Mouse (Mus musculus) embryonic facial prominence, embryonic 13.5 days (tissue): ENCODE data around the gene Gpam. TPM values are rescaled to one million over a fixed set of nuclear protein-coding genes. Genes with fewer than 3 reads are reported as not detected.
A peak's percentile ranks its signal among the peaks of the same experiment; 100 is the strongest.

ENCODE experiments used
- ATAC-seq: fragments of 200-750 bp; cut with Nextera tagmentation; 2 replicates; pipeline ENCODE4 v1.8.0; 2017; ENCODE audit warnings: low read depth; ENCODE audit not compliant: insufficient number of reproducible peaks, insufficient read depth, low FRiP score, low TSS enrichment
- H3K27ac ChIP-seq: fragments of 300-500 bp; sonication (generic); 2 replicates; pipeline ENCODE4 v1.5.1; 2015; ENCODE audit warnings: moderate library complexity, mild to moderate bottlenecking, inconsistent platforms
- H3K27me3 ChIP-seq: fragments of 300-500 bp; sonication (generic); 2 replicates; pipeline ENCODE4 v1.6.1; 2015; ENCODE audit warnings: mild to moderate bottlenecking, inconsistent platforms
- H3K36me3 ChIP-seq: fragments of 300-500 bp; sonication (generic); 2 replicates; pipeline ENCODE4 v1.6.1; 2015; ENCODE audit warnings: mild to moderate bottlenecking, inconsistent platforms
- H3K4me1 ChIP-seq: fragments of 300-500 bp; sonication (generic); 2 replicates; pipeline ENCODE4 v1.6.1; 2015; ENCODE audit warnings: inconsistent platforms
- H3K4me2 ChIP-seq: fragments of 300-500 bp; sonication (generic); 2 replicates; pipeline ENCODE4 v1.6.1; 2015; ENCODE audit warnings: moderate library complexity, mild to moderate bottlenecking, inconsistent platforms
- H3K4me3 ChIP-seq: fragments of 300-500 bp; sonication (generic); 2 replicates; pipeline ENCODE4 v1.5.1; 2015; ENCODE audit warnings: mild to moderate bottlenecking, inconsistent platforms
- H3K9ac ChIP-seq: fragments of 300-500 bp; sonication (generic); 2 replicates; pipeline ENCODE4 v1.6.1; 2015; ENCODE audit warnings: mild to moderate bottlenecking, inconsistent platforms
- H3K9me3 ChIP-seq: fragments of 300-500 bp; sonication (generic); 2 replicates; pipeline ENCODE4 v1.6.1; 2016; ENCODE audit warnings: inconsistent platforms
- WGBS: fragments of 180-500 bp; shearing (Covaris S2); methylation state at CpG from one replicate; pipeline ENCODE4 v1.1.7; 2015; ENCODE audit warnings: mixed read lengths; 5-methylcytosine and 5-hydroxymethylcytosine counted together
- polyA plus RNA-seq: library from polyadenylated mRNA; unstranded; fragments of >200 nt; fragmentation: Nextera tagmentation; extraction: Ambion mirVana; gene quantifications from 2 replicates; pipeline ENCODE4 v1.2.1, GENCODE M21; 2015

The Gpam gene
- polyA plus RNA-seq, 1 experiment from 2014 or later = 14.0 TPM

DNA sequence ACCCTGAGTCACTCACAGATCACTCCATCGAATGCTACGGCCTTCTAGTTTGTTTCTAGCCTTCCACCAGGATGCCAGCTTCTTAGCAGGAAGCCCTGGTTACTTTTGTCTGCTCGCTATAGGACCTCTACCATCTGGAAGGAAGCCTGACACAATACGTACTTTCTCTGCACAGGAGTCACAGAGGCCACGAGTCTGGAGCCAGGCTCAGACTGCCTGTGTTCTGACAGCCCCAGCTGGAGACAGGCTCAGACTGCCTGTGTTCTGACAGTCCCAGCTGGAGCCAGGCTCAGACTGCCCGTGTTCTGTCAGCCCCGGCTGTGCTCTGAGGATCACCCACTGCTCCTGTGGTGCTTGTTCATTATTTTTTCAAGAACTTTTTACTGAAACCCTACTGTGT, 10.8 kb upstream of the Gpam start:
- Histone ChIP-seq H3K4me2 (no peak overlapping the region), H3K36me3 (no peaks in the 10 kb centered on the region), H3K27me3 (no peaks in the 10 kb centered on the region), H3K9ac (no peak overlapping the region), H3K27ac (no peak overlapping the region), H3K9me3 (no peaks in the 10 kb centered on the region), H3K4me3 (no peak overlapping the region), H3K4me1 (peaks cover 2% of the 10 kb centered on the region; the same call in 1 of the 2 replicates)
- ATAC-seq = no peak
- 35% methylated on average over 7 of the region's 7 CpGs for WGBS

DNA sequence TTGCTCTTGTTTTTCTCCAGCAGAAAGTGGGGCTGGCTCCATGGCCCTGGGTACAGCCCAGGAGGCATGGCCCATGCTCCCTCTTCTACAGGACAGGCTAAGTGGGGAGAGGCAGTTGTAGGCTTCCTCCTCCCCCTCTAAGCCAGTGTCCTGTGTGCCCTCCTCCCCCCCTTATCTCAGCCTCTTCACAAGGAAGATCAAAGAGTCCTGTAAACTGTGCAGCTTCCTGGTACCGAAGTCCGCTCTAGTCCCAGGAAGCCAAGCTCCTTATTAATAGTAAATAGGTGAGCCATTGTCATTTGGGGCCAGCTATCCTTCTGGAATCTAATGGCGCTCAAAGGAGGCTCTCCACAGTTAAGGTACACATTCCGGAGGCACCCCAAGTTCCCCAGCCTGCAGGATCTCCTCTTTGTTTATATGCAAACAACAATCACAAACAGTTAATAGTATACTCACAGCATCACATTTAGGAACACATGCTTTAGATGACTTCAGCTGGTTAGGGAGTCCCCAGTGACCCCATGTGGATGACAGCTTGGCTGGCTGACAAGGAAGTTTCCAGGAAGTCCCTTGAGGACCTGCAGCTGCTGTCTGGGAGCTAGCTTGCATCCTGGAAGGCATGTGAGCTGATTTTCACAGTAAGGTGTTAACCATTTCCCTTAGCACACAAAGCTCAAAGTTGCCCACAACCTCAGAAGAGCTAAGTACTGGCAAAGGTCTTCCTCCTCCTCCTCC, 9.8 kb upstream of the Gpam start:
- 72% methylated on average over 4 of the region's 4 CpGs for WGBS
- Histone ChIP-seq H3K27ac (no peak overlapping the region), H3K4me2 (no peak overlapping the region), H3K4me3 (no peak overlapping the region), H3K9me3 (no peaks in the 10 kb centered on the region), H3K9ac (no peak overlapping the region), H3K4me1 (no peaks in the 10 kb centered on the region), H3K36me3 (no peaks in the 10 kb centered on the region), H3K27me3 (no peaks in the 10 kb centered on the region)
- no peak for ATAC-seq

DNA sequence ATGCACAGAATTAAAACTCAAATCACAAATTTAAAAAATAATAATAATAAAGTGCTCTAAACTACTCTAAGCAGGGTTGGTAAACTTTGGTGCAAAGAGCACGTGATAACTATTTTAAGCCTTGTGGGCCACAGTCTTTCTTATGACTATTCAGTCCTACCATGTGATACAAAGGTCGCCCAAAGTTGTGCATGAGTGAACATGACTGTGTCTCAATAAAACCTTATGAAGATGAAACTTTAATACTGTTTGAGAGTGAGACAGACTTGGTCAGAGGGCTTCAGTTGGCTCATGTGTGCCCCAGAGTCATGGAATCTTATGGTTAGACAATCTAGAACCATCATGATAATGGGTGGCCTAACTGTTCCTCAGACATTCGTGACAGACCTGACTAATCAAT, 8.9 kb upstream of the Gpam start:
- no peaks in the 10 kb centered on the region for H3K27me3 ChIP-seq
- no peak overlapping the region for H3K9ac ChIP-seq
- H3K9me3 ChIP-seq = no peaks in the 10 kb centered on the region
- no peak overlapping the region for H3K4me3 ChIP-seq
- no peaks in the 10 kb centered on the region for H3K36me3 ChIP-seq
- 90% methylated on average over 3 of the region's 3 CpGs for WGBS
- H3K4me2 ChIP-seq = no peak overlapping the region
- ATAC-seq = no peak
- no peaks in the 10 kb centered on the region for H3K4me1 ChIP-seq
- H3K27ac ChIP-seq = no peak overlapping the region

DNA sequence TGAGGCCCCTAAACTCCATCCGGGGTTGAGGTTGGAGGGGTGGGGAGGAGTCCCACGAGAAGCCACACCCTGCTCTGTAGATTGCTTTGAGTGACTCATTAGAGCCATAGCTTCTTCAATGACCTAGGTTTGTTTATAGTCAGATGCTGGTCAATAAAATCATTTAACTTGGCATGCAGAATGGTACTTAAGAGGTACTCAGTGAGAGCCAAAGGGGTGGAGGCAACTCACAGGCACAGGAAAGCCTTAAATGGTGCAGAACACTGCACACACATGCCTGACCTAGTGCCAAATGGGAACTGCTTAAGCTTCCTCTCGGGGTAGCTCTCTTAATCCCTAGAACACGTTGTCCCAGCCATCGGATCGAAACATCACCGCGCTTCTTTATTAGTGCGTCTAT, 7.5 kb upstream of the Gpam start:
- 80% methylated on average over 9 of the region's 9 CpGs for WGBS
- no peak overlapping the region for H3K4me2 ChIP-seq
- no peak overlapping the region for H3K27ac ChIP-seq
- H3K4me1 ChIP-seq = no peaks in the 10 kb centered on the region
- no peaks in the 10 kb centered on the region for H3K9me3 ChIP-seq
- H3K9ac ChIP-seq = no peak overlapping the region
- H3K36me3 ChIP-seq = no peaks in the 10 kb centered on the region
- H3K4me3 ChIP-seq = no peak overlapping the region
- H3K27me3 ChIP-seq = no peaks in the 10 kb centered on the region
- no peak for ATAC-seq

DNA sequence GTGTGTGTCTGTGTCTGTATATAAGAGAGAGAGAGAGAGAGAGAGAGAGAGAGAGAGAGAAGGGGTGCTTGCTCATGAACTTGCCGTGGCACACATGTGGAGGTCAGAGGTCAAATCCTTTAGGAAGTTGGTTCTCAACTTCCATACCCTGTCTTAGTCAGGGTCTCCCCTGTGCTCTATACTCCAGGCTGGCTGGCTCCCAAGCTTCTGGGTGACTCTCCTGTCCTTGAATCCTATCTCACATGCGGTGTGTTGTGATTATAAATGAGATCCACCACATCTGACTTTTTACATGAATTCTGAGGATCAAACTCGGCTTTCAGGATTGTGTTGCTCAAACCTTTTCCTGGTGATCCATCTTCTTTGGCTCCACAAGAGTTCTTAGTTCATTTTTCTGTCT, 5.4 kb upstream of the Gpam start:
- Histone ChIP-seq H3K4me1 (no peaks in the 10 kb centered on the region), H3K9me3 (no peaks in the 10 kb centered on the region), H3K9ac (no peak overlapping the region), H3K27ac (no peak overlapping the region), H3K4me3 (no peak overlapping the region), H3K27me3 (no peaks in the 10 kb centered on the region), H3K4me2 (no peak overlapping the region), H3K36me3 (no peaks in the 10 kb centered on the region)
- WGBS = 80% methylated on average over 3 of the region's 3 CpGs
- no peak for ATAC-seq

DNA sequence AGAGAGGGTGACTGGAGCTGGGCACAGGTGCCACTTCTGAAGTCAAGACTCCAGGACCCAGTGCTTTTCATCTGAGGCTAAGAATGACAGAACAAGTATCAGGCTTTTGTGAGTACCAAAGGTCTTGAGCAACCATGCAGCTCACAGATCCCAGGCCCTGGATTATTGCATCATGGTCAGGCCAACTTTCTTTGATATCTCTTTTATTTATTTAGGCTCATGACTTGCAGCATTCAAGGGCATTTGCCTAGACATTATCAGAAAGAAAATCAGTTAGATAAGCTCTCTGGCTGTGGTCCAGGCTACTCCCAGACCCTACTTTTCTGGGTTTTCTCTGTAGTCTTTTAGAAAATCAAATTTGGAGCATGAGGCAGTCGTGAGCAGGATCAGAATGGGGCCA, 4.7 kb upstream of the Gpam start:
- 58% methylated on average over 1 of the region's 1 CpGs for WGBS
- no peaks in the 10 kb centered on the region for H3K9me3 ChIP-seq
- no peak overlapping the region for H3K4me2 ChIP-seq
- H3K27ac ChIP-seq = no peak overlapping the region
- no peak for ATAC-seq
- H3K27me3 ChIP-seq = no peaks in the 10 kb centered on the region
- no peaks in the 10 kb centered on the region for H3K4me1 ChIP-seq
- H3K4me3 ChIP-seq = no peak overlapping the region
- no peaks in the 10 kb centered on the region for H3K36me3 ChIP-seq
- no peak overlapping the region for H3K9ac ChIP-seq

DNA sequence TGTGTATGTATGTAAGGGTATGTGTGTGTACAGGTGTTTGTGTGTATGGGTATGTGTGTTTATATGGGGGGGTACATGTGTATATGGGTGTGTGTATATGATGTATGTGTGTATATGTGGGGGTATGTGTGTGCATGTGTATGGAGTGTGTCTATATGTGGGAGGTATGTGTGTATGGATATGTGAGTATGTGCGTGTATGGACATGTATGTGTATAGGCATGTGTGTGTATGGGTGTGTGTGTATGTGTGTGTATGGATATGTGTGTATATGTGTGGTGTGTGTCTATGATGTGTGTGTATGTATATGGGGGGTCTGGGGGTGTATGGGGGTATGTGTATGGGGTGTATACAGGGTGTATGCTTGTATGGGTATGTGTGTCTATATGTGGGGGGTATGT, 1.4 kb upstream of the Gpam start:
- no peaks in the 10 kb centered on the region for H3K36me3 ChIP-seq
- H3K9me3 ChIP-seq = no peaks in the 10 kb centered on the region
- peaks cover under 1% of the 10 kb centered on the region; the same call in 1 of the 2 replicates for H3K4me1 ChIP-seq
- WGBS = 94% methylated on average over 1 of the region's 1 CpGs
- H3K4me3 ChIP-seq = no peak overlapping the region
- no peak overlapping the region for H3K4me2 ChIP-seq
- no peak overlapping the region for H3K9ac ChIP-seq
- ATAC-seq = 0 out of 2 replicates have a peak, but pooled peaks have one; percentile 20
- H3K27ac ChIP-seq = no peak overlapping the region
- H3K27me3 ChIP-seq = no peaks in the 10 kb centered on the region

DNA sequence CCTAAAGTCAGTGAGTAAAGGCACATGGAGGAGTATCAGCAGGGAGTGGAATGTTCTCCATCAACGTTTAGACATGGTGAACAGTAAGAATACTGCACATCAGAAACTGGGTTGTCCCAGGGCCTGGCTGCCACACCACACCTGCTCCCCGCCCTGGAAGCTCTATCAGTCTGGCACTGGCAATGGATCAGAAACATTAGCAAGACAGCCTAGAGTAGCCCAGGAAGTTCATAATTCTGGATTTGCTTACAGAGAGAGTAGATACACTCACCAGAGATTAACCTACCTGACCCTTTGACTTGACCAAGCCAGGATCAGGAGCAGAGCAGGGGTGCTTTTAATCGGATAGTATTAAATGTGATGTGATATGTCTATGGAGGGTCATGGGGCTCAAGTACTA, 1.6 kb downstream of the Gpam start:
- peaks cover 10% of the 10 kb centered on the region for H3K4me1 ChIP-seq
- H3K27me3 ChIP-seq = no peaks in the 10 kb centered on the region
- no peaks in the 10 kb centered on the region for H3K9me3 ChIP-seq
- no peak overlapping the region for H3K4me2 ChIP-seq
- H3K36me3 ChIP-seq = no peaks in the 10 kb centered on the region
- no peak overlapping the region for H3K9ac ChIP-seq
- H3K27ac ChIP-seq = no peak overlapping the region
- no peak overlapping the region for H3K4me3 ChIP-seq
- ATAC-seq = no peak
- WGBS = 84% methylated on average over 3 of the region's 3 CpGs

DNA sequence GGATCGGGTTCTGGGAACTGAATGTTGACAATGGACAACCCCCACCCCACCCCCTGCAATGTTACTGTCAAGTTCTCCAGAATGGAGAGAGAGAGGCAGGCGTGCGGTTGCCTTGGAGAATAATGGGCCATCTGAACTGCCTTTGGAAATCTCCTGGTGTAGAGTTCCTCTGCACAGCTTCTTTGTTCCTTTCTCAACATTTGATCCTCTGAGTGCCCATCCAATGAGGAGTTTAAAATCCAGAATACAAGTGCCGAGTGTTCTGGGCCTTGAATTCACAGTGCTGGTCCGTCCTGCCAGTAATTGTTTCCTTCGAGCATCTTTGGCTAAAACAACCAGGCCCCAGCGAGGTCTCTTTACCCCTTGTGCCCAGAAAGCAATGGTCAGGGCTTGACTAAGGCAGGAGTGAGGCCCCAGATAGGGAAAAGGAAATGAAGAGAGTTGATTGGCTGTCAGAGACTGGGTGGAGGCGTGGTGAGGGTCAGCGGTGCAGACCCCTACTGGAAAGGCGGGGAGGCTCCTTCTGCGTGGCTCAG, 4.0 kb downstream of the Gpam start:
- H3K9ac ChIP-seq = no peak overlapping the region
- ATAC-seq = no peak
- H3K27ac ChIP-seq = no peak overlapping the region
- H3K4me2 ChIP-seq = no peak overlapping the region
- 58% methylated on average over 11 of the region's 11 CpGs for WGBS
- H3K9me3 ChIP-seq = no peaks in the 10 kb centered on the region
- H3K27me3 ChIP-seq = no peaks in the 10 kb centered on the region
- H3K36me3 ChIP-seq = no peaks in the 10 kb centered on the region
- peaks cover 10% of the 10 kb centered on the region for H3K4me1 ChIP-seq
- no peak overlapping the region for H3K4me3 ChIP-seq

DNA sequence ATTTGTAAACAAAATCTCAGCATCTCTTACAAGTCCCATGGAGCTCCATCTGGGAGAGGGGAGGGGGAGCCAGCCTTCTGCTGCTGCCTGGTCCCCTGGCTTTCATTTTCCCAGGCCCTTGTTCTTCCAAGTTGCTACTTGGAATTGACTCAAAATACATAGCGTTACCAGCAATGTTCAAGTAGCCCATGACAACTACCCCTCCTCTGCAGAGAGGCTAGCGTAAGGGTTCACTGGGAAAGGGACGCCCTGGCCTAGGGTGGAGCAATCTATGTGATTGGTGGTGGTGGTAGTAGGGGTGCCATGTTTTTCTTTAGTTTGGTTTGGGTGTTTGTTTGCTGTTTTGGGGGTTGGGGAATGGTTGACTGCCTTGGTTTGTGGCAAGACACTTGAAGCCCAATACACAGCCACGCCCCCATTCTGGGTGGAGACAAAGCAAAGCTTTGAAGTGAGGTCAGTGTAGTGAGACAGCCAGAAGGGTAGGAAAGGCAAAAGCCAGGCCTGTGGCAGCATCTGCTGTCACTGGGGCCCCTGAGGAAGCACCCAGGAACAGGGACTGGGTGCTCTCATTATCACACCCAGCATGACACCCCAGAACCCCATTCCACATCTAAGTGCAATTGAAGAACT, 4.6 kb downstream of the Gpam start:
- Histone ChIP-seq H3K4me2 (no peak overlapping the region), H3K27me3 (no peaks in the 10 kb centered on the region), H3K27ac (no peak overlapping the region), H3K4me3 (no peak overlapping the region), H3K9me3 (no peaks in the 10 kb centered on the region), H3K36me3 (no peaks in the 10 kb centered on the region), H3K9ac (no peak overlapping the region), H3K4me1 (peaks cover 10% of the 10 kb centered on the region)
- ATAC-seq = no peak
- WGBS = 88% methylated on average over 4 of the region's 4 CpGs

DNA sequence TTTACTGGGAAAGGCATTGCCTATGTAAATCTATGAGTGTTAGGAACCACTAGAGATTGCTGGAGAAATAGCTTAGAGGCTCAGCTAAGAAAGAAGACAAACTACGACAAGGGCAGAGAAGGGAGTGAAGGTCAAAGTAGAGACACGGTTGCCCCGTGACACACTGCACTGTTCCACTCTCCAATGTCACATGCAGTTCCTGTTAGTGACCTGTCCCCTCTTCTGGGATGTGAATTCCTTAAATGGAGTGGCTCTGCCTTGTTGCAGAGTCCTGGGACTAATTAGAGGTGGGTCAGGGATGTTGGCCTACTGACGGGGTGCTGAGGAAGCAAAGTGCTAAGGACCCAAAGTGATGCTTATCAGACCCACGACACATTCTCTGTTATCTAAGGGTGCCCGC, 5.2 kb downstream of the Gpam start:
- Histone ChIP-seq H3K9me3 (no peaks in the 10 kb centered on the region), H3K27ac (no peak overlapping the region), H3K4me3 (no peak overlapping the region), H3K27me3 (no peaks in the 10 kb centered on the region), H3K36me3 (no peaks in the 10 kb centered on the region), H3K4me1 (peaks cover 10% of the 10 kb centered on the region), H3K9ac (no peak overlapping the region), H3K4me2 (no peak overlapping the region)
- WGBS = 53% methylated on average over 6 of the region's 6 CpGs
- ATAC-seq = no peak

DNA sequence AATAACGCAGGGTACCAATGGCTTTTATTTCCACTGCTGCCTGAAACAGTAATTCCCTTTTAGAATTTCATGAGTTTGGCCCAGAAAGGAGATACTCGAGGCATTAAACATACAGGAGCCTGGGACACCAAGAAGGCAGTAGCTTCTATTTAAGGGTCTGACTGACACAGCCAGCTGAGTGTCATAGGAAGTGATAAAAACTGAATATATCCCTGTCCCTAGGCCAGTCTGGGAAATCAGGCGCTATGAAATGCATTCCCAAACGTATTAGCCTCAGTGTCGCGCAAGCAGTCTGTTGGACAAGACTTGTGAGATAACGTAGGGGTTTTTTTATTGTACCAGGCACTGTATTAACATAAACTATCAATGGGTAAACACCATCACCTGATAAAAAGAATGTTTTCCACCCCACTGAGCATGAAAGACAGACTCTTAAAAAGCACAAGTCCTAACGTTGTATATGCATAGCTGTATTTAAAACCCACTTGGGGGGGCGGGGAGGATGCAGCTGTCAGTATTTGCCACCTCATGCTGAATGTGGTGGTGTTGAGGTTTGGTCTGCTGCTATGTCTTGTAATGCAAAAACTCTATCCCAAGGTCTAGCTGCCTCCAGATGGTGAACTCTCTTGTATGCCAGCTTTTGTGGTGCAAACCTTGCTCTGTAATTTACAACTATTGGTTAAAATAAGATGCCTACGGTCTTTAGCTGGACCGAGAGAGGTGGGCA, 6.4 kb downstream of the Gpam start:
- Histone ChIP-seq H3K4me2 (no peak overlapping the region), H3K36me3 (no peaks in the 10 kb centered on the region), H3K9ac (no peak overlapping the region), H3K4me1 (peaks cover 10% of the 10 kb centered on the region), H3K4me3 (no peak overlapping the region), H3K9me3 (no peaks in the 10 kb centered on the region), H3K27ac (no peak overlapping the region), H3K27me3 (no peaks in the 10 kb centered on the region)
- 79% methylated on average over 11 of the region's 11 CpGs for WGBS
- no peak for ATAC-seq
